Mouse (Mus musculus) testis, adult 2 months (tissue): ENCODE measurements at regions not wholly inside any gene's neighbourhood (a gene's known extent, or its start where the extent isn't known, plus 50 kb on each side); places are given as distances from the start of the nearest gene placed in this dataset.

Experiments
- CTCF ChIP-seq: fragments of 200-500 bp; IDR thresholded peaks from 2 replicates; pipeline ENCODE4 v1.5.1; 2012; ENCODE audit warnings: low read depth, mild to moderate bottlenecking, inconsistent platforms, low read length, moderate library complexity; ENCODE audit not compliant: control insufficient read depth, insufficient read depth, insufficient replicate concordance
- POLR2A ChIP-seq: fragments of 200-500 bp; IDR thresholded peaks from 2 replicates; pipeline ENCODE4 v1.6.1; 2012; ENCODE audit warnings: low read depth, mild to moderate bottlenecking, inconsistent platforms, low read length, moderate library complexity; ENCODE audit not compliant: control insufficient read depth

DNA sequence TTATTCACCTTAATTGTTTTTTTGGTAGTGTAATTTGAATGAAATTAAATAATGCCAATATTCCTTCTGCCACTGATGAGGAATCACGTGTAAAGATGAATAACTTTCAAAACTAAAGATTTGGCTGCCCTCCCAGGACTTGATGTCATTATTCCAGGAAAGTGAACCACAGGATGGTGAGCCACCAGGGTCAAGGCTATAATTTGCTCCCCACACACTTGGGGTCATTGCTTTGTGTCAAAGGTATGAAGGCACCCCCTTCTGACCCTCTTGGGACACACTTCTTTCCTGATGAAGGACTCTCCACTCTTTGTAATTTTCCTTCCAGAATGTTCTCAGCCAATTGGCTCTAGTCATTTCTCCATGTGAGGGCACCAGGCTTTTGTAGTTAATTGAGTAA is 313.4 kb downstream of the Gm11011 start:
- TF ChIP-seq CTCF: no peak
- no peak for TF ChIP-seq POLR2A
